Comparison of ENCODE assay signal across 8 mouse cellular contexts in the genomic region with DNA sequence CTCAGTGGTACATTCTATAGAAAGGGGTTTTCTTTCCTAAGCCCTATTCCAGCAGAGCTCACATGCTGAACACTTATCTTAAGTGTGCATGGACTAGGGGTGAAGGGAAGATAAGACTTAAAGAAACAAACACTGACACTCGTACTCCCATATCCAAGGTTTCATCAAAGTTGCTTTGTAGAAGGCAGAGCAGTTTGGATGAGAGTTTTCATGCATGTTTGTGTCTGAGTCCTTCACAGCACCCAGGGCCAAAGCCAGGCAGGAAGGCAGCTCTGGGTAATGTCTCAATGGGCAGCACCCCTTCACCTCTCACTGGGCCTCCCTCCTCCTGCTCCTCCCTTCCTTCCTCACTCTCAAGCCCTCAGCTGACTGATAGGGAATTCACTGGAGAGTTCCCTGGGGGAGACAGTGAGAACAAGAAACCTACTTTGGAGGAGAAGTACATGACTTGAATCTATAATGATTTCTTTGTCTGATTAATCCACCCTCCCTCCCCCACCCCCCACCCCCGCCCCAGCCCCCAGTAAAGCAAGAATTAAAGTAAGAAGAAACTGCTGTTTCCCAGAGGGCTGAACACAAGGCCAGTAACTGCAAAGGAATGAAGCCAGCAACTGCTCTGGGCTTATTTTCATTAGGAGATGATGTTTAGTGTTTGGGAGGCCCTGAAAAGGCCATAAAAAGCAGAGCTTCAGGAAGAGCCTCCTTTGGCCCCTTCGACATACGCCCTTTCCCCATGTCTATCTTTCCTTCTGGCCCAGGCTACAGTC.
DNase-seq lines count a peak whose midpoint lies in the region; ATAC-seq and TF ChIP-seq lines count a peak whose summit lies in the region.

No protein-coding gene starts in this region.

- TF ChIP-seq POLR2A in spleen, adult 2 months (IDR thresholded peaks at IDR 0.05; ENCODE audit: low read depth, low read length), result no peak
- TF ChIP-seq POLR2A in cerebellum, adult 2 months (IDR thresholded peaks at IDR 0.05; ENCODE audit: borderline replicate concordance, insufficient read depth, low read length), result no peak

- H3K27me3 ChIP-seq in spleen, adult 2 months (ENCODE audit: control insufficient read depth, insufficient read depth, low read length), result no peaks in the 10 kb centered on the region
- H3K27me3 ChIP-seq in forebrain, postnatal 0 days (ENCODE audit: insufficient read depth, low read length), result no peaks in the 10 kb centered on the region
- no peaks in the 10 kb centered on the region for H3K27me3 ChIP-seq in intestine, embryonic 16.5 days (replicated peaks; ENCODE audit: control insufficient read depth, insufficient read depth, low read length)
- H3K27me3 ChIP-seq in lung, embryonic 15.5 days, result no peaks in the 10 kb centered on the region
- H3K27me3 ChIP-seq in stomach, embryonic 14.5 days (ENCODE audit: control insufficient read depth, insufficient read depth, low read length), result no peaks in the 10 kb centered on the region
- H3K27me3 ChIP-seq in cerebellum, adult 2 months (ENCODE audit: control insufficient read depth, insufficient read depth, low read length), result no peaks in the 10 kb centered on the region

- no peaks in the 10 kb centered on the region for H3K36me3 ChIP-seq in spleen, adult 2 months (ENCODE audit: control insufficient read depth, insufficient read depth, low read length)
- H3K36me3 ChIP-seq in forebrain, postnatal 0 days (ENCODE audit: insufficient read depth), result no peaks in the 10 kb centered on the region
- H3K36me3 ChIP-seq in intestine, embryonic 16.5 days (ENCODE audit: control insufficient read depth, insufficient read depth, low read length), result no peaks in the 10 kb centered on the region
- H3K36me3 ChIP-seq in lung, embryonic 15.5 days, result no peaks in the 10 kb centered on the region
- no peaks in the 10 kb centered on the region for H3K36me3 ChIP-seq in stomach, embryonic 14.5 days (ENCODE audit: control insufficient read depth, insufficient read depth, low read length)

- H3K4me1 ChIP-seq in spleen, adult 2 months (ENCODE audit: control insufficient read depth, insufficient read depth, insufficient read length), result no peaks in the 10 kb centered on the region
- H3K4me1 ChIP-seq in forebrain, postnatal 0 days (ENCODE audit: insufficient read depth), result 0 out of 2 replicates have a peak, but pooled peaks cover 3% of the 10 kb centered on the region
- H3K4me1 ChIP-seq in intestine, embryonic 16.5 days (ENCODE audit: control insufficient read depth, insufficient read depth, low read length), result peaks cover 10% of the 10 kb centered on the region; the same call in 1 of the 2 replicates
- peaks cover 14% of the 10 kb centered on the region for H3K4me1 ChIP-seq in lung, embryonic 15.5 days
- H3K4me1 ChIP-seq in stomach, embryonic 14.5 days (ENCODE audit: control insufficient read depth, insufficient read depth, low read length), result peaks cover 4% of the 10 kb centered on the region; the same call in 1 of the 2 replicates
- no peaks in the 10 kb centered on the region for H3K4me1 ChIP-seq in cerebellum, adult 2 months (ENCODE audit: control insufficient read depth, insufficient read depth, low read length)

- no peak for TF ChIP-seq CTCF in spleen, adult 2 months (IDR thresholded peaks at IDR 0.05; ENCODE audit: extremely low read depth, insufficient read depth, insufficient read length, insufficient replicate concordance)
- no peak for TF ChIP-seq CTCF in forebrain, postnatal 0 days (IDR thresholded peaks at IDR 0.05; ENCODE audit: low read depth)
- no peak for TF ChIP-seq CTCF in cerebellum, adult 2 months (IDR thresholded peaks at IDR 0.05; ENCODE audit: borderline replicate concordance, insufficient read depth, low read depth, low read length)

- peak overlapping the region; percentile 30; the same call in 1 of the 2 replicates for H3K27ac ChIP-seq in spleen, adult 2 months (ENCODE audit: insufficient read depth, low read length)
- H3K27ac ChIP-seq in forebrain, postnatal 0 days (ENCODE audit: low read depth, low read length), result peak overlapping the region; percentile 47
- H3K27ac ChIP-seq in intestine, embryonic 16.5 days (ENCODE audit: low read length), result peak overlapping the region; percentile 38; the same call in 1 of the 2 replicates
- peak overlapping the region; percentile 82 for H3K27ac ChIP-seq in lung, embryonic 15.5 days
- H3K27ac ChIP-seq in stomach, embryonic 14.5 days (ENCODE audit: low read length), result peak overlapping the region; percentile 58; the same call in 1 of the 2 replicates
- no peak overlapping the region for H3K27ac ChIP-seq in cerebellum, adult 2 months (ENCODE audit: insufficient read depth, low read length)

- no peak for DNase-seq in spleen, adult 2 months (ENCODE audit: low read depth in 1 of 2, low spot score in 2 of 2)
- DNase-seq in spleen, postnatal 14 days (ENCODE audit: low spot score in 2 of 2), result no peak
- DNase-seq in forebrain, postnatal 0 days, result peak; percentile 30
- no peak for DNase-seq in right cerebral cortex, adult 18-20 months
- DNase-seq in cerebellum, adult 2 months, result no peak

- H3K4me3 ChIP-seq in spleen, adult 2 months (ENCODE audit: extremely low read depth, insufficient read depth, insufficient read length), result no peak overlapping the region
- no peak overlapping the region for H3K4me3 ChIP-seq in forebrain, postnatal 0 days (ENCODE audit: low read depth, low read length)
- no peak overlapping the region for H3K4me3 ChIP-seq in intestine, embryonic 16.5 days (ENCODE audit: low read length)
- H3K4me3 ChIP-seq in lung, embryonic 15.5 days, result no peak overlapping the region
- no peak overlapping the region for H3K4me3 ChIP-seq in stomach, embryonic 14.5 days (ENCODE audit: low read depth, low read length)
- H3K4me3 ChIP-seq in cerebellum, adult 2 months (replicated peaks; ENCODE audit: insufficient read depth, low read depth, low read length), result no peak overlapping the region

- no peaks in the 10 kb centered on the region for H3K9me3 ChIP-seq in forebrain, postnatal 0 days (ENCODE audit: low read length)
- H3K9me3 ChIP-seq in intestine, embryonic 16.5 days (ENCODE audit: control insufficient read depth, low read length), result no peaks in the 10 kb centered on the region
- no peaks in the 10 kb centered on the region for H3K9me3 ChIP-seq in lung, embryonic 15.5 days
- no peaks in the 10 kb centered on the region for H3K9me3 ChIP-seq in stomach, embryonic 14.5 days (ENCODE audit: control insufficient read depth, low read depth, low read length)

- no peak overlapping the region for H3K4me2 ChIP-seq in forebrain, postnatal 0 days (ENCODE audit: low read depth)
- no peak overlapping the region for H3K4me2 ChIP-seq in intestine, embryonic 16.5 days (ENCODE audit: low read depth, low read length)
- H3K4me2 ChIP-seq in lung, embryonic 15.5 days, result no peak overlapping the region
- no peak overlapping the region for H3K4me2 ChIP-seq in stomach, embryonic 14.5 days (replicated peaks; ENCODE audit: low read depth, low read length)

- H3K9ac ChIP-seq in forebrain, postnatal 0 days, result no peak overlapping the region
- no peak overlapping the region for H3K9ac ChIP-seq in intestine, embryonic 16.5 days (ENCODE audit: low read depth, low read length)
- no peak overlapping the region for H3K9ac ChIP-seq in lung, embryonic 15.5 days
- H3K9ac ChIP-seq in stomach, embryonic 14.5 days (replicated peaks; ENCODE audit: low read depth, low read length), result no peak overlapping the region

- ATAC-seq in forebrain, postnatal 0 days, result peak; percentile 82
- ATAC-seq in intestine, embryonic 16.5 days, result peak; percentile 89
- peak; percentile 84; the same call in 1 of the 2 replicates for ATAC-seq in lung, embryonic 15.5 days (ENCODE audit: borderline replicate concordance, extremely low read depth, low FRiP score, low TSS enrichment)
- peak; percentile 76; the same call in 1 of the 2 replicates for ATAC-seq in stomach, embryonic 14.5 days (ENCODE audit: insufficient number of reproducible peaks, insufficient read depth, low FRiP score, low read depth)

- 73% methylated on average over 4 of the region's 4 CpGs for WGBS in spleen, adult 2 months
- WGBS in forebrain, postnatal 0 days, result 19% methylated on average over 4 of the region's 4 CpGs
- WGBS in intestine, embryonic 16.5 days, result 53% methylated on average over 4 of the region's 4 CpGs
- 21% methylated on average over 4 of the region's 4 CpGs for WGBS in lung, embryonic 15.5 days
- WGBS in stomach, embryonic 14.5 days, result 40% methylated on average over 4 of the region's 4 CpGs
- 38% methylated on average over 4 of the region's 4 CpGs for WGBS in cerebellum, adult 2 months
